ENCODE assay signal across 8 mouse cellular contexts in genomic region chr3:129535444-129535843, GRCm38 (mm10). TPM values are rescaled to one million over a fixed set of nuclear protein-coding genes. Genes with fewer than 3 reads are reported as not detected.
DNase-seq lines count a peak whose midpoint lies in the region; ATAC-seq and TF ChIP-seq lines count a peak whose summit lies in the region.

No protein-coding gene starts in this region.

- H3K27me3 ChIP-seq in embryonic facial prominence, embryonic 14.5 days (replicated peaks; ENCODE audit: control insufficient read depth, insufficient read depth, low read length): no peaks in the 10 kb centered on the region
- H3K27me3 ChIP-seq in limb, embryonic 11.5 days (ENCODE audit: control insufficient read depth, insufficient read depth, low read length): no peaks in the 10 kb centered on the region
- no peaks in the 10 kb centered on the region for H3K27me3 ChIP-seq in neural tube, embryonic 13.5 days

- peak overlapping the region; percentile 98 for H3K9ac ChIP-seq in embryonic facial prominence, embryonic 14.5 days (ENCODE audit: low read depth, low read length)
- H3K9ac ChIP-seq in limb, embryonic 11.5 days (ENCODE audit: low read length): 0 out of 2 replicates have a peak overlapping the region, but pooled peaks have one; percentile 13
- H3K9ac ChIP-seq in neural tube, embryonic 13.5 days: peak overlapping the region; percentile 98

- intact Hi-C loops in left cerebral cortex, adult 2 months (cut with DNase I): loop anchor here (2.0 kb wide), 1 partner anchor 55 kb away; no protein-coding TSS in a partner anchor

- 13% methylated on average over 6 of the region's 6 CpGs for WGBS in embryonic facial prominence, embryonic 14.5 days
- 12% methylated on average over 6 of the region's 6 CpGs for WGBS in limb, embryonic 11.5 days
- 15% methylated on average over 6 of the region's 6 CpGs for WGBS in neural tube, embryonic 13.5 days

- ATAC-seq in embryonic facial prominence, embryonic 14.5 days (ENCODE audit: low read depth): no peak
- ATAC-seq in limb, embryonic 11.5 days (ENCODE audit: insufficient number of reproducible peaks, low FRiP score, low TSS enrichment, low read depth): no peak
- ATAC-seq in neural tube, embryonic 13.5 days (ENCODE audit: low read depth): no peak

- peak overlapping the region; percentile 92 for H3K4me3 ChIP-seq in left cerebral cortex, adult 2 months
- H3K4me3 ChIP-seq in embryonic facial prominence, embryonic 14.5 days (ENCODE audit: low read depth, low read length): peak overlapping the region; percentile 40
- peak overlapping the region; percentile 18 for H3K4me3 ChIP-seq in limb, embryonic 11.5 days (ENCODE audit: low read depth, low read length)
- peak overlapping the region; percentile 94 for H3K4me3 ChIP-seq in neural tube, embryonic 13.5 days

- H3K4me1 ChIP-seq in embryonic facial prominence, embryonic 14.5 days (ENCODE audit: control insufficient read depth, insufficient read depth, low read length): peaks cover 18% of the 10 kb centered on the region
- peaks cover 16% of the 10 kb centered on the region for H3K4me1 ChIP-seq in limb, embryonic 11.5 days (ENCODE audit: control insufficient read depth, insufficient read depth, low read length)
- peaks cover 54% of the 10 kb centered on the region for H3K4me1 ChIP-seq in neural tube, embryonic 13.5 days (replicated peaks)

- peak overlapping the region; percentile 67 for H3K4me2 ChIP-seq in embryonic facial prominence, embryonic 14.5 days (ENCODE audit: low read depth, low read length)
- H3K4me2 ChIP-seq in limb, embryonic 11.5 days (ENCODE audit: low read depth, severe bottlenecking): peak overlapping the region; percentile 46
- peak overlapping the region; percentile 69 for H3K4me2 ChIP-seq in neural tube, embryonic 13.5 days

- TF ChIP-seq CTCF in left cerebral cortex, adult 2 months (IDR thresholded peaks at IDR 0.05): no peak

- no peak for DNase-seq in left cerebral cortex, adult 2 months (ENCODE audit: extremely low spot score in 1 of 2, low spot score in 2 of 2)
- DNase-seq in left cerebral cortex, adult 11 months (ENCODE audit: low spot score): no peak
- no peak for DNase-seq in embryonic facial prominence, embryonic 14.5 days (ENCODE audit: low spot score)
- peak; percentile 30 for DNase-seq in limb, embryonic 11.5 days (ENCODE audit: low spot score)
- no peak for DNase-seq in yolk sac, embryonic 10.5 days (ENCODE audit: low spot score)
- no peak for DNase-seq in right cerebral cortex, postnatal 14 days
- DNase-seq in kidney, adult 8-10 months: no peak

- peak overlapping the region; percentile 86 for H3K27ac ChIP-seq in left cerebral cortex, adult 2 months
- peak overlapping the region; percentile 97 for H3K27ac ChIP-seq in embryonic facial prominence, embryonic 14.5 days (replicated peaks; ENCODE audit: low read depth, low read length)
- H3K27ac ChIP-seq in limb, embryonic 11.5 days (replicated peaks; ENCODE audit: low read depth, low read length): peak overlapping the region; percentile 94; the same call in 1 of the 2 replicates
- peak overlapping the region; percentile 98 for H3K27ac ChIP-seq in neural tube, embryonic 13.5 days (replicated peaks)

- H3K9me3 ChIP-seq in embryonic facial prominence, embryonic 14.5 days (ENCODE audit: control insufficient read depth, low read length): 0 out of 2 replicates have a peak, but pooled peaks cover 3% of the 10 kb centered on the region
- no peaks in the 10 kb centered on the region for H3K9me3 ChIP-seq in limb, embryonic 11.5 days (ENCODE audit: control insufficient read depth, low read length)
- no peaks in the 10 kb centered on the region for H3K9me3 ChIP-seq in neural tube, embryonic 13.5 days

- no peaks in the 10 kb centered on the region for H3K36me3 ChIP-seq in embryonic facial prominence, embryonic 14.5 days (ENCODE audit: control insufficient read depth, insufficient read depth, low read length)
- H3K36me3 ChIP-seq in limb, embryonic 11.5 days (ENCODE audit: control insufficient read depth, insufficient read depth, low read length): no peaks in the 10 kb centered on the region; the same call in 1 of the 2 replicates
- H3K36me3 ChIP-seq in neural tube, embryonic 13.5 days: no peaks in the 10 kb centered on the region

RNA-seq across cellular contexts. Expression of gene Elovl6, which starts 3.3 kb away (rescaled TPM):
- 10 to 100 TPM; 27.5 to 29.3 TPM for total RNA-seq in left cerebral cortex, adult 2 months (2021)
- polyA plus RNA-seq in embryonic facial prominence, embryonic 14.5 days (2014; fragmentation: Nextera tagmentation; extraction: Ambion mirVana): 25.0 and 26.6 TPM in 2 replicates
- polyA plus RNA-seq in limb, embryonic 11.5 days (2014; fragmentation: Nextera tagmentation; extraction: Ambion mirVana): 53.2 and 62.9 TPM in 2 replicates
- polyA plus RNA-seq in neural tube, embryonic 13.5 days (2015; fragmentation: Nextera tagmentation; extraction: Ambion mirVana): 30.4 and 30.8 TPM in 2 replicates

Comparison
In these comparisons a context has a peak if more than half of its experiments do, and no peak if none do; other contexts are left out.
1. H3K4me3 ChIP-seq: peak in every context shown above with its lines; median percentile 94 in neural tube, embryonic 13.5 days; 92 in left cerebral cortex, adult 2 months; 40 in embryonic facial prominence, embryonic 14.5 days; 18 in limb, embryonic 11.5 days.
2. H3K9ac ChIP-seq: peak in every context shown above with its lines; median percentile 98 in embryonic facial prominence, embryonic 14.5 days; 98 in neural tube, embryonic 13.5 days; 13 in limb, embryonic 11.5 days.